Mouse (Mus musculus) kidney, postnatal 4 days (tissue): ENCODE data around the gene Fbxo39.

Experiments
- DNase-seq, 2 experiments: peaks; one replicate each; pipeline ENCODE4 v3.0.0; 2021; ENCODE audit warnings: mixed read lengths in 2 of 2

The Fbxo39 gene

DNA sequence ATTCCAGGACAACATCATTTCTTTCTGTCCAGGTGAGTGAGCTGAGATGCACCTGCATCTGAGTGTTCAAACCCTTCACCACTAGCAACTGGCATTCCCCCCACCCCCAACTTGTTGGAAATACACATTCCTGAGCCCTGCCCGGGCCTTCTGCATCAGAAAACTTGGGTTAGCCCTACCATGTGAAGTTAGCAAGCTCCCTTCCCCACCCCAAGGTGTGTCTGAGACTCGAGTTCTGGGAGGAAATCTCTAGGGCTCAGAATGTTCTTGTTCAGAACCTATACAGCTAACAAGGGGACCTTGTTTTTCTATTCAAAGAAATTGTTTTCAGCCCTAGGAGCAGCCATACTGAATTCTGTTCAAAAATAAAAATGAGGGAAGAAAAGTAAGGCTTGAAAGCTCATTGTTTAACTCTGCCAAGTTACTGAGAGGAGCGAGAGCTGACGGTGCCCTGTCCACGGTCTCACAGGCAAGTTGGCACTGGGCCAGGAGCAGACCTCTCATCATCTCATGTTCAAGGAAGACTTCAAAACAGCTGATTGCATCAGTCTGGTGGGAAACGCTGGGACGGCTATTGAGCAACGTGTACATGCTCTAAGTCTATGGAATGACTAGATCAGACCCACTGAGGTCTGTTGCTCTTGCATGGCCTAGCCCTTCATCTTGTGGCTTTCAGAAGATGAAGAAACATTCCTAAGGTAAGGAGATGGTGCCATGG lies 49.4 kb downstream of the Fbxo39 start:
- peak in 1 of 2 experiments; percentile 35 for DNase-seq

DNA sequence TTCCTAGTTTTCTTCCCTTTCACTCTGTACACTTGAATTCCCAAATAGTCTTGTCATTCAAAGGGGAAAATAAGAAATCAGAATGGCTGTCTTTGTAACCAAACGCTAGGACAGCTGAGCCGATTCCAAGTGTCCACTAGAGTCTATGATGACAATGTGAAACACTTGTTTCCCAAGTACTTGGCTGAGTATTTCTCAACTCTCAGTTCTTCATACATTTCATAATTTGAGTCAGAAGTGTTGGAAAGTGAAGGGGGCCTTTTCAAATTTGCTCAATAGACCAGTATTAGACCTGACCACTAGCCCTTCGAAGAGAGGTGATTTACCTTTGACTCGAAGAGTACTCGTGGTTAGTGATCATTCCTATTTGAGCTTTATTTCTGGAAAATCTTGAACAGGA lies 50.3 kb downstream of the Fbxo39 start:
- no peak for DNase-seq

DNA sequence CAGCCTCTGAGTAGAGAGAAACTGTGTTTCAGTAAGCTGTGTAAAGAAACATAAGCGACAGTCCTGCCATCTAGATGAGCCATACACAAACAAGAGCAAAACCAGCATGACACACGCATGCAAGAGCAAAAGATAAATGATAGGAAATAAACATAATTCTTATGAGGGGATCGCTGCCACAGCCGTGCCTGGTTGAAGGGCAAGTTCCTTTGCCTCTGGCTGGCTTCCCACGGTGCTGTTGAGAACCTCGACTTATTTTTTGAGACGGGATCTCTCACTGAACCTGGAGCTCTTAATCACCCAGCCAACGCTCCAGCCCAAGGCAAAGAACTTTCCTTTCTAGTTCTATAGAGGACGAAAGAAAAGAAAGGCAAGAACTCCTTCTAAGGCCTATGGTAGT lies 51.9 kb downstream of the Fbxo39 start:
- DNase-seq: no peak

DNA sequence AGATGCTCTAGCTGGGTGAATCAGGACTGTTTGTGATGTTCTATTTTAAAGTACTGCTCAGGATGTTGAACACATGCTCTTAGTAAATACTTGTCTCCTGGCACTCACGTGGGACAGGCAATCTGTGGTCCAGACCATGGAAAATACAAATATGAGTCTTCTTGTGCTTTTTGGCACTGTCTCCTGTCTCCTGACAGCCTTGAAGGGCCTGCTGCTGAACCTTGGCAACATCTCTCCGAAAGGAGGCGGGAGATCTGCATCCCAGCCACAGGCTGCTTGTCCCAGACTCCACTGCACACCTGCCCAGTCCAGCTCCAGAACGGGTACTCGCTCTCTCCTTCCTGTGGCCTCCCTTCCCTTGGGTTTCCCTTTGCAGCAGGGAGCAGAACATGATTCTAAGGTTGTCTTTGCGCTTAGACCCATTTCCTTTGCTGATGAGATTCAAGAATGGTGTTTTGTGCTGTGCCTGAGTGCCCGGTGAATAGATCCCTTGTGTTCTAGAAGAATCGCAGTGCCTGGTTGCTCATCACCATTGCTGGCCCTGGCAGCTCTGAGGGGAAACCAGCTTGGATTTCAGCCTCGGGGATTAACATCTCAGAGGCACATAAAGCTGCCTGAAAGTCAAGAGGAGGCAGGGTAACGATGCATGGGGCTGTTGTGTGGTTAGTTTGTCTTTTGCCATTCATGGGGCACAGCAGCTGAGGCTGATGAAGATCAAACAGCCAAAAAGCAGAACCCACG lies 53.9 kb downstream of the Fbxo39 start:
- no peak for DNase-seq
